Mouse (Mus musculus): ENCODE results near the gene Ftsj3. TPM values are rescaled to one million over a fixed set of nuclear protein-coding genes. Genes with fewer than 3 reads are reported as not detected.
A peak's percentile ranks its signal among the peaks of the same experiment; 100 is the strongest.
"Not testable (repeated sequence)": the region's sequence is repeated elsewhere in the genome, so short reads cannot be mapped to it uniquely, and the experiment has no call there.

The Ftsj3 gene
- polyA plus RNA-seq, 1 experiment from 2014 or later = 67.3 TPM

DNA sequence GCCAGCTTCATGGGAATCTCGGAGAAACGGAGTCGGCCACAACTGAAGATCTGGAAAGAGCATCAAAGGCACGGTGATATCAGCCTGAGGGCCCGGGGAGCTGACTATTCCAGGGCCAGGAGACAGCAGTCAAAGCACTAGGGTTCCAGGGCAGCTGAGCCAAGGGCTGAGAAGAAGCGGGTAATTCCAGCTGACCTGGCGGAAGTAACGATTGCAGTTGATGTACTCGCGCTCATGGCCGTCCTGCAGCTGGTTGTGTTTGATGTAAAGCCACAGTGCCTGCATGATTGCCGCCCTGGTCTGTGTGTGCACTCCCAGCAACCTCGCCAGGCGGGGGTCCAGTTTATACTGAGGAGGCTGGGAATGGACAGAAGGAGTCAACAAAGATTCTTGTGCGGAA lies 9.1 kb upstream of the Ftsj3 start:
- Histone ChIP-seq H3K4me1 (ENCODE audit: control insufficient read depth, insufficient read depth, low read length) (0 out of 2 replicates have a peak, but pooled peaks cover 3% of the 10 kb centered on the region), H3K9me3 (ENCODE audit: control insufficient read depth, low read length) (no peaks in the 10 kb centered on the region), H3K27ac (ENCODE audit: low read depth, low read length) (no peak overlapping the region), H3K36me3 (ENCODE audit: control insufficient read depth, insufficient read depth, low read length) (peaks cover 53% of the 10 kb centered on the region), H3K27me3 (ENCODE audit: control insufficient read depth, insufficient read depth, low read length) (no peaks in the 10 kb centered on the region), H3K4me2 (no peak overlapping the region), H3K4me3 (ENCODE audit: low read depth, low read length) (no peak overlapping the region), H3K9ac (ENCODE audit: low read length) (no peak overlapping the region)
- no peak for DNase-seq (ENCODE audit: low spot score, missing footprints)
- ATAC-seq (ENCODE audit: low FRiP score) = no peak
- WGBS = 96% methylated on average over 15 of the region's 15 CpGs

GRCm38 (mm10) chr11:106263963-106264362 lies 8.1 kb upstream of the Ftsj3 start:
- Histone ChIP-seq H3K4me3 (ENCODE audit: low read depth, low read length) (no peak overlapping the region), H3K9ac (ENCODE audit: low read length) (no peak overlapping the region), H3K27me3 (ENCODE audit: control insufficient read depth, insufficient read depth, low read length) (no peaks in the 10 kb centered on the region), H3K4me2 (no peak overlapping the region), H3K27ac (ENCODE audit: low read depth, low read length) (no peak overlapping the region), H3K36me3 (ENCODE audit: control insufficient read depth, insufficient read depth, low read length) (peaks cover 54% of the 10 kb centered on the region), H3K9me3 (ENCODE audit: control insufficient read depth, low read length) (no peaks in the 10 kb centered on the region), H3K4me1 (ENCODE audit: control insufficient read depth, insufficient read depth, low read length) (0 out of 2 replicates have a peak, but pooled peaks cover 3% of the 10 kb centered on the region)
- WGBS = 96% methylated on average over 9 of the region's 9 CpGs
- ATAC-seq (ENCODE audit: low FRiP score) = no peak
- DNase-seq (ENCODE audit: low spot score, missing footprints) = no peak

- H3K4me1 ChIP-seq (ENCODE audit: control insufficient read depth, insufficient read depth, low read length) = peaks cover 10% of the 10 kb centered on the region
- H3K4me2 ChIP-seq = no peak overlapping the region
- peaks cover 52% of the 10 kb centered on the region for H3K36me3 ChIP-seq (ENCODE audit: control insufficient read depth, insufficient read depth, low read length)
- no peak for ATAC-seq (ENCODE audit: low FRiP score)
- no peak overlapping the region for H3K4me3 ChIP-seq (ENCODE audit: low read depth, low read length)
- no peak overlapping the region for H3K27ac ChIP-seq (ENCODE audit: low read depth, low read length)
- H3K27me3 ChIP-seq (ENCODE audit: control insufficient read depth, insufficient read depth, low read length) = no peaks in the 10 kb centered on the region
- H3K9me3 ChIP-seq (ENCODE audit: control insufficient read depth, low read length) = no peaks in the 10 kb centered on the region
- no peak for DNase-seq (ENCODE audit: low spot score, missing footprints)
- H3K9ac ChIP-seq (ENCODE audit: low read length) = no peak overlapping the region
- WGBS = 89% methylated on average over 14 of the region's 14 CpGs
These were observed 5.1 kb upstream of the Ftsj3 start for GRCm38 (mm10) chr11:106260826-106261450.

DNA sequence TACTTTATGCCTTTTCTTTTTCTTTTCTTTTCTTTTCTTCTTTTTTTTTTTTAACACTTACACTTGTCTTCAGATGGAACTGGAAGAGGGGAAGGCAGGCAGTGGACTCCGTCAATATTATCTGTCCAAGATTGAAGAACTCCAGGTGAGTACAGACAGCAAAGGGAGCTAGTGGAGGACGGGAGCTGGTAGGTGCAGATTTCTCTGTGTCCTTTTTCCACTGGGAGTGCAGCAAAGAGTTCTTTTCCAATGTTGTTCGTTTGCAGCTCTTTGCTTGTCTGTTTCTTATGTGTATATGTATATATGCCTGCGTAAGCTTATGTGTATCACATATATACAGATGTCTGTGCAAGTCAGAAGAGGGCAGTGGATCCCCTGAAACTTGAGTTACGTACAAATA lies 896 bp upstream of the Ftsj3 start:
- peak overlapping the region; percentile 86 for H3K9ac ChIP-seq (ENCODE audit: low read length)
- H3K9me3 ChIP-seq (ENCODE audit: control insufficient read depth, low read length) = no peaks in the 10 kb centered on the region
- H3K4me2 ChIP-seq = peak overlapping the region; percentile 64
- DNase-seq (ENCODE audit: low spot score, missing footprints) = no peak
- peak overlapping the region; percentile 88 for H3K4me3 ChIP-seq (ENCODE audit: low read depth, low read length)
- no peaks in the 10 kb centered on the region for H3K27me3 ChIP-seq (ENCODE audit: control insufficient read depth, insufficient read depth, low read length)
- peaks cover 15% of the 10 kb centered on the region for H3K4me1 ChIP-seq (ENCODE audit: control insufficient read depth, insufficient read depth, low read length)
- no peak for ATAC-seq (ENCODE audit: low FRiP score)
- WGBS = 77% methylated on average over 5 of the region's 5 CpGs
- H3K27ac ChIP-seq (ENCODE audit: low read depth, low read length) = peak overlapping the region; percentile 60; the same call in 1 of the 2 replicates
- peaks cover 15% of the 10 kb centered on the region for H3K36me3 ChIP-seq (ENCODE audit: control insufficient read depth, insufficient read depth, low read length)

DNA sequence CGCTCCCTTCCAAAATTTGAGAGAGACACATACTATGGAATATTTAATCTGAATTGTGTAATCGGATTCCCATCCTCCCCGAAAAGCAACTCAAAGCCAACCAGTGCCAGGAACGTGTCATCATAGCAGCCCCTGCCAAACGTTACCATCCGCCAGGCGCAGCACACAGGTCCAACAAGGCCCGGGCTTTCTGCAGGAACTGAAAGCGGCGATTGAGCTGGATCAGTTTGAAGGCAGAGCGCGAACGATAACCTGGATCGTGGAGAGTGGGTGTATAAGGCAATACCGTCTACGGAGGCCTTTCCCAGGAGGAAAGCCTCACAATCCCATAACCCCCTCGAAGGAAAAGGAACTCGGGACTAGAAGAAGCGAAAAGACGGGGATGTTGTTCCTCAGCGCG lies 705 bp downstream of the Ftsj3 start:
- ATAC-seq (ENCODE audit: low FRiP score) = no peak
- Histone ChIP-seq H3K4me1 (ENCODE audit: control insufficient read depth, insufficient read depth, low read length) (peaks cover 15% of the 10 kb centered on the region), H3K4me2 (peak overlapping the region; percentile 64), H3K9ac (ENCODE audit: low read length) (peak overlapping the region; percentile 86), H3K27me3 (ENCODE audit: control insufficient read depth, insufficient read depth, low read length) (no peaks in the 10 kb centered on the region), H3K4me3 (ENCODE audit: low read depth, low read length) (peak overlapping the region; percentile 88), H3K9me3 (ENCODE audit: control insufficient read depth, low read length) (no peaks in the 10 kb centered on the region), H3K36me3 (ENCODE audit: control insufficient read depth, insufficient read depth, low read length) (peaks cover 15% of the 10 kb centered on the region), H3K27ac (ENCODE audit: low read depth, low read length) (no peak overlapping the region)
- WGBS = 4% methylated on average over 22 of the region's 22 CpGs
- DNase-seq (ENCODE audit: low spot score, missing footprints) = no peak

DNA sequence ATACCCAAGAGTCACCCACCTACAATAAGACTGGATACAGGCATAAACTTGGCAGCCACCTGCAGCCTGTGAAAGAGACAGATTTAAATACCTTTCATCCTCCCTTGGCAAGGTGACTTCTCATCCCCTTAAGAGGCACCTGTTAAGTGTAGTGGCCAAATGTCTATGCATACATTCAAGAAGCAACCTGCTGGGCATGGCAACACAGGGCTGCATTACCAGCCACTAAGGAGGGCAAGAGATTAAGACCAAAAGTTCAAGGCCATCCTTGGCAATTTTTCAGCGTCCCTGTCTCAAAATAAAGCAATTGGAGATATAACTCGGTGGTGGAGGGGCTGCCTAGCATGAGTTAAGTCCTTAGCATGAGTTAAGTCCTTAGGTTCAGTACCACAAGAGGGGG lies 1.1 kb downstream of the Ftsj3 start:
- Histone ChIP-seq H3K27me3 (ENCODE audit: control insufficient read depth, insufficient read depth, low read length) (no peaks in the 10 kb centered on the region), H3K4me2 (peak overlapping the region; percentile 64), H3K4me1 (ENCODE audit: control insufficient read depth, insufficient read depth, low read length) (peaks cover 15% of the 10 kb centered on the region), H3K4me3 (ENCODE audit: low read depth, low read length) (peak overlapping the region; percentile 88), H3K36me3 (ENCODE audit: control insufficient read depth, insufficient read depth, low read length) (peaks cover 19% of the 10 kb centered on the region), H3K27ac (ENCODE audit: low read depth, low read length) (no peak overlapping the region), H3K9me3 (ENCODE audit: control insufficient read depth, low read length) (no peaks in the 10 kb centered on the region), H3K9ac (ENCODE audit: low read length) (peak overlapping the region; percentile 86)
- no peak for ATAC-seq (ENCODE audit: low FRiP score)
- WGBS = 22% methylated on average over 2 of the region's 2 CpGs
- DNase-seq (ENCODE audit: low spot score, missing footprints) = no peak

- WGBS = 92% methylated on average over 7 of the region's 7 CpGs
- no peak for DNase-seq (ENCODE audit: low spot score, missing footprints)
- Histone ChIP-seq H3K9me3 (ENCODE audit: control insufficient read depth, low read length) (peaks cover 3% of the 10 kb centered on the region; the same call in 1 of the 2 replicates), H3K4me2 (no peak overlapping the region), H3K9ac (ENCODE audit: low read length) (no peak overlapping the region), H3K4me1 (ENCODE audit: control insufficient read depth, insufficient read depth, low read length) (no peaks in the 10 kb centered on the region), H3K27me3 (ENCODE audit: control insufficient read depth, insufficient read depth, low read length) (no peaks in the 10 kb centered on the region), H3K4me3 (ENCODE audit: low read depth, low read length) (no peak overlapping the region), H3K36me3 (ENCODE audit: control insufficient read depth, insufficient read depth, low read length) (peaks cover 51% of the 10 kb centered on the region), H3K27ac (ENCODE audit: low read depth, low read length) (no peak overlapping the region)
- ATAC-seq (ENCODE audit: low FRiP score) = no peak
These were observed 6.6 kb downstream of the Ftsj3 start for GRCm38 (mm10) chr11:106249326-106249725.

DNA sequence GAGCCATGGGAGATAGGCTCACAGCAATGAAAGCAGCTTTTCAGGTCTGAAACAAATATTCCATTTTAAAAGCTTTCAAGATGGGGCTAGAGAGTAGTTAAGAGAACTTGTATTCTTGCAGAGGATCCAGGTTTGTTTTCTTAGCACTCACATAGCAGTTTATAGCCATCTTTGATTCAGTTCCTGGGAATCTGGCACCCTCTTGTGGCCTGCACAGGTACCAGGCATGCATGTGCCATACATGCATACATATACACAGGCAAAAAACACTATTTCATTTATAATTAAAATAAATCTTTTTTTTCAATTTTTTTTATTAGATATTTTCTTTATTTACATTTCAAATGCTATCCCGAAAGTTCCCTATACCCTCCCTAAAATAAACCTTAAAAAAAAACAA lies 9.0 kb downstream of the Ftsj3 start:
- ATAC-seq (ENCODE audit: low FRiP score) (no peak), DNase-seq (ENCODE audit: low spot score, missing footprints) (no peak)
- WGBS = 91% methylated on average over 1 of the region's 1 CpGs
- Histone ChIP-seq H3K36me3 (ENCODE audit: control insufficient read depth, insufficient read depth, low read length) (peaks cover 63% of the 10 kb centered on the region), H3K27me3 (ENCODE audit: control insufficient read depth, insufficient read depth, low read length) (no peaks in the 10 kb centered on the region), H3K4me1 (ENCODE audit: control insufficient read depth, insufficient read depth, low read length) (no peaks in the 10 kb centered on the region), H3K9ac (ENCODE audit: low read length) (no peak overlapping the region), H3K4me3 (ENCODE audit: low read depth, low read length) (no peak overlapping the region), H3K4me2 (no peak overlapping the region), H3K27ac (ENCODE audit: low read depth, low read length) (no peak overlapping the region), H3K9me3 (ENCODE audit: control insufficient read depth, low read length) (peaks cover 3% of the 10 kb centered on the region; the same call in 1 of the 2 replicates)

DNA sequence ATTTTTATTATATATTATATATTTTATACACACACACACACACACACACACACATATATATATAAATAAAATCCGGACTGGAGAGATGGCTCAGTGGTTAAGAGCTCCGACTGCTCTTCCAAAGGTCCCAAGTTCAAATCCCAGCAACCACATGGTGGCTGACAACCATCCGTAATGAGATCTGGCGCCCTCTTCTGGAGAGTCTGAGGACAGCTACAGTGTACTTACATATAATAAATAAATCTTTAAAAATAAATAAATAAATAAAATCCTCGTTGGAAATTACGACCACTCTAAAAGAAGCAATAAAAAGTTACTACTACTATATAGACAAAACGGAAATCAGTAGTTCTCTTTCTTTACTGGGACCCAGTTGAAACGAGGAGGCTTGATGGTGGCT lies 21.9 kb downstream of the Ftsj3 start:
- not testable (repeated sequence) for H3K4me1 ChIP-seq (ENCODE audit: control insufficient read depth, insufficient read depth, low read length); H3K4me3 ChIP-seq (ENCODE audit: low read depth, low read length); H3K27me3 ChIP-seq (ENCODE audit: control insufficient read depth, insufficient read depth, low read length); H3K4me2 ChIP-seq; H3K9me3 ChIP-seq (ENCODE audit: control insufficient read depth, low read length); H3K27ac ChIP-seq (ENCODE audit: low read depth, low read length); H3K9ac ChIP-seq (ENCODE audit: low read length); ATAC-seq (ENCODE audit: low FRiP score); DNase-seq (ENCODE audit: low spot score, missing footprints)
- WGBS = 88% methylated on average over 8 of the region's 8 CpGs
- peaks cover 21% of the 10 kb centered on the region for H3K36me3 ChIP-seq (ENCODE audit: control insufficient read depth, insufficient read depth, low read length)

Data from midbrain, embryonic 11.5 days (tissue).